Mouse (Mus musculus): Measurements from ENCODE around the gene Zc3h10.

- no peak for TF ChIP-seq CTCF (IDR thresholded peaks at IDR 0.05; ENCODE audit: borderline replicate concordance, insufficient read depth, low read length)
- TF ChIP-seq POLR2A (IDR thresholded peaks at IDR 0.05; ENCODE audit: low read depth, low read length) = peak; percentile 100
Measured at GRCm38 (mm10) chr10:128548947-128549681, 1.5 kb upstream of the Zc3h10 start, which contains the start of gene Rpl41.

All from embryonic fibroblast, embryonic 13.5 days (primary cell).